Mouse (Mus musculus): ENCODE results near the gene Tbx1. TPM values are rescaled to one million over a fixed set of nuclear protein-coding genes. Genes with fewer than 3 reads are reported as not detected.

The Tbx1 gene
- polyA plus RNA-seq, 1 experiment from 2014 or later: 5.5 TPM

- Histone ChIP-seq H3K9ac (peak overlapping the region; percentile 86), H3K4me3 (peak overlapping the region; percentile 83), H3K36me3 (peaks cover 15% of the 10 kb centered on the region), H3K4me1 (peaks cover 36% of the 10 kb centered on the region), H3K27me3 (peaks cover 50% of the 10 kb centered on the region), H3K9me3 (no peaks in the 10 kb centered on the region), H3K27ac (no peak overlapping the region; the same call in 1 of the 2 replicates), H3K4me2 (replicated peaks) (peak overlapping the region; percentile 87)
- no peak for ATAC-seq (ENCODE audit: low FRiP score, low read depth)
- 23% methylated on average over 2 of the region's 2 CpGs for WGBS
These were observed 38.5 kb upstream of the Tbx1 start for GRCm38 (mm10) chr16:18628948-18629340.

GRCm38 (mm10) chr16:18628206-18628947 is 37.9 kb upstream of the Tbx1 start:
- H3K27ac ChIP-seq: no peak overlapping the region

GRCm38 (mm10) chr16:18627163-18627562 is 36.7 kb upstream of the Tbx1 start:
- no peaks in the 10 kb centered on the region for H3K9me3 ChIP-seq
- peaks cover 63% of the 10 kb centered on the region for H3K27me3 ChIP-seq
- peak overlapping the region; percentile 57 for H3K4me3 ChIP-seq
- H3K27ac ChIP-seq: no peak overlapping the region
- peaks cover 31% of the 10 kb centered on the region for H3K36me3 ChIP-seq
- WGBS: 51% methylated on average over 3 of the region's 3 CpGs
- peak overlapping the region; percentile 87 for H3K4me2 ChIP-seq (replicated peaks)
- H3K9ac ChIP-seq: peak overlapping the region; percentile 65; the same call in 1 of the 2 replicates
- H3K4me1 ChIP-seq: peaks cover 36% of the 10 kb centered on the region
- no peak for ATAC-seq (ENCODE audit: low FRiP score, low read depth)

More at GRCm38 (mm10) chr16:18628206-18628947, 37.9 kb upstream of the Tbx1 start:
- H3K4me2 ChIP-seq (replicated peaks): peak overlapping the region; percentile 87
- peaks cover 36% of the 10 kb centered on the region for H3K4me1 ChIP-seq
- peaks cover 21% of the 10 kb centered on the region for H3K36me3 ChIP-seq
- ATAC-seq (ENCODE audit: low FRiP score, low read depth): no peak
- no peaks in the 10 kb centered on the region for H3K9me3 ChIP-seq
- H3K9ac ChIP-seq: peak overlapping the region; percentile 86
- H3K4me3 ChIP-seq: peak overlapping the region; percentile 83
- H3K27me3 ChIP-seq: peaks cover 55% of the 10 kb centered on the region
- WGBS: 63% methylated on average over 7 of the region's 7 CpGs

GRCm38 (mm10) chr16:18626376-18626878 is 36.0 kb upstream of the Tbx1 start, which contains the start of gene Gm49601:
Gene Gm49601, minus strand, starts transcription at chr16:18626427.
- no peak within 1 kb of the TSS for H3K27ac ChIP-seq
- peak within 1 kb of the TSS; percentile 65 for H3K9ac ChIP-seq
- H3K4me1 ChIP-seq: peaks cover 43% of the 10 kb centered on the region
- H3K9me3 ChIP-seq: no peaks in the 10 kb centered on the region
- peak within 1 kb of the TSS; percentile 57 for H3K4me3 ChIP-seq
- H3K27me3 ChIP-seq: peaks cover 68% of the 10 kb centered on the region
- H3K4me2 ChIP-seq (replicated peaks): peak within 1 kb of the TSS; percentile 87
- WGBS: under 1% methylated on average over 65 of the region's 65 CpGs
- peaks cover 31% of the 10 kb centered on the region for H3K36me3 ChIP-seq
- peak; percentile 24 for ATAC-seq (ENCODE audit: low FRiP score, low read depth)

- peaks cover 49% of the 10 kb centered on the region for H3K4me1 ChIP-seq
- H3K9me3 ChIP-seq: no peaks in the 10 kb centered on the region
- ATAC-seq (ENCODE audit: low FRiP score, low read depth): peak; percentile 4; the same call in 1 of the 2 replicates
- H3K4me2 ChIP-seq (replicated peaks): peak overlapping the region; percentile 87
- H3K9ac ChIP-seq: peak overlapping the region; percentile 65
- no peak overlapping the region for H3K27ac ChIP-seq
- H3K36me3 ChIP-seq: peaks cover 31% of the 10 kb centered on the region
- 14% methylated on average over 26 of the region's 26 CpGs for WGBS
- H3K27me3 ChIP-seq: peaks cover 74% of the 10 kb centered on the region
- H3K4me3 ChIP-seq: peak overlapping the region; percentile 57
These were observed 35.4 kb upstream of the Tbx1 start for GRCm38 (mm10) chr16:18625791-18626311.

- 56% methylated on average over 14 of the region's 14 CpGs for WGBS
- Histone ChIP-seq H3K9me3 (no peaks in the 10 kb centered on the region), H3K36me3 (peaks cover 31% of the 10 kb centered on the region), H3K4me2 (replicated peaks) (no peak overlapping the region), H3K9ac (no peak overlapping the region), H3K27ac (no peak overlapping the region), H3K27me3 (peaks cover 81% of the 10 kb centered on the region), H3K4me1 (peaks cover 54% of the 10 kb centered on the region), H3K4me3 (no peak overlapping the region; the same call in 1 of the 2 replicates)
- no peak for ATAC-seq (ENCODE audit: low FRiP score, low read depth)
These were observed 34.6 kb upstream of the Tbx1 start for GRCm38 (mm10) chr16:18625097-18625496.

GRCm38 (mm10) chr16:18624641-18625040 is 34.2 kb upstream of the Tbx1 start:
- Histone ChIP-seq H3K4me1 (peaks cover 54% of the 10 kb centered on the region), H3K36me3 (peaks cover 31% of the 10 kb centered on the region), H3K9ac (no peak overlapping the region), H3K27me3 (peaks cover 86% of the 10 kb centered on the region), H3K27ac (no peak overlapping the region), H3K4me3 (no peak overlapping the region), H3K4me2 (replicated peaks) (no peak overlapping the region), H3K9me3 (no peaks in the 10 kb centered on the region)
- 46% methylated on average over 15 of the region's 15 CpGs for WGBS
- no peak for ATAC-seq (ENCODE audit: low FRiP score, low read depth)

GRCm38 (mm10) chr16:18623751-18624540 is 33.5 kb upstream of the Tbx1 start:
- Histone ChIP-seq H3K36me3 (peaks cover 31% of the 10 kb centered on the region), H3K9me3 (no peaks in the 10 kb centered on the region), H3K4me3 (no peak overlapping the region), H3K4me2 (replicated peaks) (no peak overlapping the region), H3K9ac (no peak overlapping the region), H3K27me3 (peaks cover 93% of the 10 kb centered on the region), H3K4me1 (peaks cover 52% of the 10 kb centered on the region), H3K27ac (no peak overlapping the region)
- ATAC-seq (ENCODE audit: low FRiP score, low read depth): no peak
- 50% methylated on average over 15 of the region's 15 CpGs for WGBS

GRCm38 (mm10) chr16:18622916-18623750 is 32.7 kb upstream of the Tbx1 start:
- no peak overlapping the region for H3K9ac ChIP-seq
- H3K4me3 ChIP-seq: no peak overlapping the region
- peaks cover 96% of the 10 kb centered on the region for H3K27me3 ChIP-seq
- no peak overlapping the region for H3K27ac ChIP-seq
- peaks cover 43% of the 10 kb centered on the region for H3K4me1 ChIP-seq
- ATAC-seq (ENCODE audit: low FRiP score, low read depth): no peak
- WGBS: 44% methylated on average over 29 of the region's 29 CpGs
- H3K36me3 ChIP-seq: peaks cover 31% of the 10 kb centered on the region
- no peaks in the 10 kb centered on the region for H3K9me3 ChIP-seq
- H3K4me2 ChIP-seq (replicated peaks): no peak overlapping the region

- Histone ChIP-seq H3K27ac (no peak within 1 kb of the TSS), H3K9me3 (no peaks in the 10 kb centered on the region), H3K27me3 (peaks cover 93% of the 10 kb centered on the region), H3K36me3 (peaks cover 31% of the 10 kb centered on the region), H3K4me1 (peaks cover 39% of the 10 kb centered on the region), H3K9ac (peak within 1 kb of the TSS; percentile 70), H3K4me2 (replicated peaks) (peak within 1 kb of the TSS; percentile 96), H3K4me3 (peak within 1 kb of the TSS; percentile 56)
- no peak for ATAC-seq (ENCODE audit: low FRiP score, low read depth)
- 20% methylated on average over 17 of the region's 17 CpGs for WGBS
These were observed 31.5 kb upstream of the Tbx1 start, which contains the start of gene Gp1bb for GRCm38 (mm10) chr16:18622019-18622418. Gene Gp1bb, minus strand, starts transcription at chr16:18622403.

GRCm38 (mm10) chr16:18621362-18622001 is 31.0 kb upstream of the Tbx1 start:
- 5% methylated on average over 38 of the region's 38 CpGs for WGBS
- peaks cover 31% of the 10 kb centered on the region for H3K36me3 ChIP-seq
- H3K9me3 ChIP-seq: no peaks in the 10 kb centered on the region
- H3K9ac ChIP-seq: peak overlapping the region; percentile 70
- H3K4me1 ChIP-seq: peaks cover 39% of the 10 kb centered on the region
- ATAC-seq (ENCODE audit: low FRiP score, low read depth): no peak
- peak overlapping the region; percentile 56 for H3K4me3 ChIP-seq
- peak overlapping the region; percentile 96 for H3K4me2 ChIP-seq (replicated peaks)
- H3K27me3 ChIP-seq: peaks cover 93% of the 10 kb centered on the region
- no peak overlapping the region for H3K27ac ChIP-seq

Measured in limb, embryonic 13.5 days (tissue).